Mouse (Mus musculus) gastrocnemius, postnatal 36 days (tissue): ENCODE measurements around the gene Bex4. TPM values are rescaled to one million over a fixed set of nuclear protein-coding genes. Genes with fewer than 3 reads are reported as not detected.

Source experiments
- DNase-seq, 2 experiments: peaks; one replicate each; pipeline ENCODE4 v3.0.0; 2022
- intact Hi-C: fragments of 180-260 bp; cut with DNase I; formaldehyde crosslinking; loops from one replicate; pipeline ENCODE4 v1.15.1; 2025
- microRNA-seq, 2 experiments: library from miRNA; unstranded; fragments of <30 nt; microRNA quantifications; one replicate each; pipeline ENCODE4 v1.2.0; 2021
- total RNA-seq, 2 experiments: library from RNA; stranded (reverse); gene quantifications; 2 replicates each; pipeline ENCODE4 v1.2.3; 2021

The Bex4 gene
- total RNA-seq, 2 experiments from 2014 or later: not detected

- no peak for DNase-seq
- intact Hi-C loops: no loop called here
These were observed 42.2 kb downstream of the Bex4 start for GRCm38 (mm10) chrX:136180897-136181553.

GRCm38 (mm10) chrX:136183107-136183506, 44.3 kb downstream of the Bex4 start:
- no peak for DNase-seq
- intact Hi-C loops: no loop called here

Small RNA genes within 50 kb of the gene (microRNA-seq; reads per million reads assigned to microRNA genes)
- 0 reads per million in 2 experiments for gene Mir6383

Other genes with a start within 250 kb of the Bex4 start
- 1 to 10 TPM in 1 of 2 experiments, under 1 TPM in 1; 0.33 to 1.0 TPM for gene Arxes2, start 145.2 kb upstream of the Bex4 start, total RNA-seq
- not detected for gene Arxes1, start 105.6 kb upstream of the Bex4 start, total RNA-seq
- gene Bex2, start 70.8 kb upstream of the Bex4 start, total RNA-seq: not detected
- not detected for gene Nxf3, start 53.7 kb upstream of the Bex4 start, total RNA-seq
- 10 to 100 TPM; 13.5 to 13.6 TPM for gene Tceal8, start 33.3 kb downstream of the Bex4 start, total RNA-seq
- 10 to 100 TPM; 30.0 to 50.9 TPM for gene Tceal5, start 64.9 kb downstream of the Bex4 start, total RNA-seq
- 10 to 100 TPM; 58.2 to 79.9 TPM for gene Tceal7, start 75.8 kb downstream of the Bex4 start, total RNA-seq
- gene Bex1, start 76.5 kb downstream of the Bex4 start, total RNA-seq: 10 to 100 TPM; 14.3 to 22.9 TPM
- 10 to 100 TPM; 28.6 to 31.1 TPM for gene Tceal9, start 106.1 kb downstream of the Bex4 start, total RNA-seq
- gene Bex3, start 131.3 kb downstream of the Bex4 start, total RNA-seq: 1 to 10 TPM; 2.4 to 4.3 TPM